Mouse (Mus musculus): Measurements from ENCODE around the gene Taf11. TPM values are rescaled to one million over a fixed set of nuclear protein-coding genes. Genes with fewer than 3 reads are reported as not detected.
A peak's percentile ranks its signal among the peaks of the same experiment; 100 is the strongest.

Gene Taf11
- polyA plus RNA-seq, 1 experiment from 2014 or later: 17.8 TPM

GRCm38 (mm10) chr17:27945546-27946216 lies 36.0 kb upstream of the Taf11 start:
- no peak for ATAC-seq
- H3K9ac ChIP-seq (replicated peaks): 0 out of 2 replicates have a peak overlapping the region, but pooled peaks have one; percentile 11

GRCm38 (mm10) chr17:27942131-27942530 lies 32.5 kb upstream of the Taf11 start:
- Histone ChIP-seq H3K36me3 (replicated peaks; ENCODE audit: insufficient read depth, low read length) (no peaks in the 10 kb centered on the region), H3K27ac (ENCODE audit: low read depth) (no peak overlapping the region), H3K4me1 (ENCODE audit: insufficient read depth) (peaks cover 13% of the 10 kb centered on the region), H3K4me2 (ENCODE audit: low read depth, low read length) (no peak overlapping the region), H3K27me3 (ENCODE audit: insufficient read depth, low read length) (no peaks in the 10 kb centered on the region), H3K9ac (replicated peaks) (no peak overlapping the region), H3K9me3 (ENCODE audit: low read length) (no peaks in the 10 kb centered on the region), H3K4me3 (ENCODE audit: low read depth, low read length) (no peak overlapping the region)
- DNase-seq (no peak), ATAC-seq (no peak)
- 76% methylated on average over 4 of the region's 4 CpGs for WGBS (ENCODE audit: insufficient replicate concordance)
- TF ChIP-seq CTCF (IDR thresholded peaks at IDR 0.05; ENCODE audit: low read depth) (no peak), EP300 (IDR thresholded peaks at IDR 0.05; ENCODE audit: low read depth) (no peak)

More at GRCm38 (mm10) chr17:27945546-27946216, 36.0 kb upstream of the Taf11 start:
- H3K36me3 ChIP-seq (replicated peaks; ENCODE audit: insufficient read depth, low read length): no peaks in the 10 kb centered on the region
- DNase-seq: peak; percentile 49
- no peak overlapping the region for H3K4me2 ChIP-seq (ENCODE audit: low read depth, low read length)
- TF ChIP-seq EP300 (IDR thresholded peaks at IDR 0.05; ENCODE audit: low read depth): no peak
- TF ChIP-seq CTCF (IDR thresholded peaks at IDR 0.05; ENCODE audit: low read depth): no peak
- H3K27me3 ChIP-seq (ENCODE audit: insufficient read depth, low read length): no peaks in the 10 kb centered on the region
- peaks cover 2% of the 10 kb centered on the region; the same call in 1 of the 2 replicates for H3K4me1 ChIP-seq (ENCODE audit: insufficient read depth)
- H3K4me3 ChIP-seq (ENCODE audit: low read depth, low read length): no peak overlapping the region
- no peak overlapping the region for H3K27ac ChIP-seq (ENCODE audit: low read depth)
- H3K9me3 ChIP-seq (ENCODE audit: low read length): no peaks in the 10 kb centered on the region
- WGBS (ENCODE audit: insufficient replicate concordance): 61% methylated on average over 6 of the region's 6 CpGs

GRCm38 (mm10) chr17:27941698-27942097 lies 32.1 kb upstream of the Taf11 start:
- Histone ChIP-seq H3K4me2 (ENCODE audit: low read depth, low read length) (no peak overlapping the region), H3K36me3 (replicated peaks; ENCODE audit: insufficient read depth, low read length) (no peaks in the 10 kb centered on the region), H3K27ac (ENCODE audit: low read depth) (no peak overlapping the region), H3K9ac (replicated peaks) (no peak overlapping the region), H3K27me3 (ENCODE audit: insufficient read depth, low read length) (no peaks in the 10 kb centered on the region), H3K4me1 (ENCODE audit: insufficient read depth) (peaks cover 16% of the 10 kb centered on the region), H3K9me3 (ENCODE audit: low read length) (no peaks in the 10 kb centered on the region), H3K4me3 (ENCODE audit: low read depth, low read length) (no peak overlapping the region)
- TF ChIP-seq EP300 (IDR thresholded peaks at IDR 0.05; ENCODE audit: low read depth) (no peak), CTCF (IDR thresholded peaks at IDR 0.05; ENCODE audit: low read depth) (no peak)
- DNase-seq: no peak
- WGBS (ENCODE audit: insufficient replicate concordance): 67% methylated on average over 2 of the region's 2 CpGs
- ATAC-seq: no peak

GRCm38 (mm10) chr17:27941178-27941577 lies 31.5 kb upstream of the Taf11 start:
- H3K9me3 ChIP-seq (ENCODE audit: low read length): no peaks in the 10 kb centered on the region
- H3K27ac ChIP-seq (ENCODE audit: low read depth): no peak overlapping the region
- no peak overlapping the region for H3K9ac ChIP-seq (replicated peaks)
- no peak for TF ChIP-seq EP300 (IDR thresholded peaks at IDR 0.05; ENCODE audit: low read depth)
- TF ChIP-seq CTCF (IDR thresholded peaks at IDR 0.05; ENCODE audit: low read depth): no peak
- peaks cover 16% of the 10 kb centered on the region for H3K4me1 ChIP-seq (ENCODE audit: insufficient read depth)
- no peak for ATAC-seq
- no peaks in the 10 kb centered on the region for H3K27me3 ChIP-seq (ENCODE audit: insufficient read depth, low read length)
- no peak overlapping the region for H3K4me3 ChIP-seq (ENCODE audit: low read depth, low read length)
- no peak overlapping the region for H3K4me2 ChIP-seq (ENCODE audit: low read depth, low read length)
- WGBS (ENCODE audit: insufficient replicate concordance): 57% methylated on average over 5 of the region's 5 CpGs
- no peak for DNase-seq
- no peaks in the 10 kb centered on the region for H3K36me3 ChIP-seq (replicated peaks; ENCODE audit: insufficient read depth, low read length)

- no peaks in the 10 kb centered on the region for H3K9me3 ChIP-seq (ENCODE audit: low read length)
- no peak overlapping the region for H3K4me3 ChIP-seq (ENCODE audit: low read depth, low read length)
- no peak for ATAC-seq
- 73% methylated on average over 4 of the region's 4 CpGs for WGBS (ENCODE audit: insufficient replicate concordance)
- peaks cover 13% of the 10 kb centered on the region for H3K4me1 ChIP-seq (ENCODE audit: insufficient read depth)
- H3K9ac ChIP-seq (replicated peaks): no peak overlapping the region
- H3K27me3 ChIP-seq (ENCODE audit: insufficient read depth, low read length): no peaks in the 10 kb centered on the region
- DNase-seq: no peak
- H3K27ac ChIP-seq (ENCODE audit: low read depth): no peak overlapping the region
- no peak overlapping the region for H3K4me2 ChIP-seq (ENCODE audit: low read depth, low read length)
- no peaks in the 10 kb centered on the region for H3K36me3 ChIP-seq (replicated peaks; ENCODE audit: insufficient read depth, low read length)
- TF ChIP-seq EP300 (IDR thresholded peaks at IDR 0.05; ENCODE audit: low read depth) (no peak), CTCF (IDR thresholded peaks at IDR 0.05; ENCODE audit: low read depth) (no peak)
These were observed 30.7 kb upstream of the Taf11 start for GRCm38 (mm10) chr17:27940352-27940751.

- ATAC-seq: no peak
- H3K27me3 ChIP-seq (ENCODE audit: insufficient read depth, low read length): no peaks in the 10 kb centered on the region
- no peak overlapping the region for H3K4me2 ChIP-seq (ENCODE audit: low read depth, low read length)
- no peak for DNase-seq
- no peaks in the 10 kb centered on the region for H3K9me3 ChIP-seq (ENCODE audit: low read length)
- no peak overlapping the region for H3K4me3 ChIP-seq (ENCODE audit: low read depth, low read length)
- TF ChIP-seq EP300 (IDR thresholded peaks at IDR 0.05; ENCODE audit: low read depth) (no peak), CTCF (IDR thresholded peaks at IDR 0.05; ENCODE audit: low read depth) (no peak)
- H3K9ac ChIP-seq (replicated peaks): no peak overlapping the region
- no peaks in the 10 kb centered on the region for H3K36me3 ChIP-seq (replicated peaks; ENCODE audit: insufficient read depth, low read length)
- no peak overlapping the region for H3K27ac ChIP-seq (ENCODE audit: low read depth)
- peaks cover 13% of the 10 kb centered on the region for H3K4me1 ChIP-seq (ENCODE audit: insufficient read depth)
- WGBS (ENCODE audit: insufficient replicate concordance): 80% methylated on average over 5 of the region's 5 CpGs
These were observed 29.4 kb upstream of the Taf11 start for GRCm38 (mm10) chr17:27939028-27939427.
